Mouse (Mus musculus): Measurements from ENCODE around the gene Rpl36. TPM values are rescaled to one million over a fixed set of nuclear protein-coding genes. Genes with fewer than 3 reads are reported as not detected.
"Not testable (repeated sequence)": the region's sequence is repeated elsewhere in the genome, so short reads cannot be mapped to it uniquely, and the experiment has no call there.

Rpl36 gene
- total RNA-seq, 2 experiments from 2014 or later, result 1,222 to 1,358 TPM

GRCm38 (mm10) chr17:56607521-56608062, 5.6 kb upstream of the Rpl36 start:
- no peak for DNase-seq (ENCODE audit: low spot score in 2 of 2)

- no peak for DNase-seq (ENCODE audit: low spot score in 2 of 2)
These were observed 4.5 kb upstream of the Rpl36 start for GRCm38 (mm10) chr17:56608699-56609098.

- DNase-seq (ENCODE audit: low spot score in 2 of 2), result peak; percentile 73 to 86
These were observed 3.6 kb upstream of the Rpl36 start, which contains the start of gene 2410015M20Rik for GRCm38 (mm10) chr17:56609452-56610171. TSS of gene 2410015M20Rik (minus strand) at chr17:56609771.

- DNase-seq (ENCODE audit: low spot score in 2 of 2), result no peak
These were observed 1.9 kb upstream of the Rpl36 start for GRCm38 (mm10) chr17:56611323-56611722.

GRCm38 (mm10) chr17:56611861-56612564, 1.2 kb upstream of the Rpl36 start:
- DNase-seq (ENCODE audit: low spot score in 2 of 2), result peak in 1 of 2 experiments; percentile 37

- DNase-seq (ENCODE audit: low spot score in 2 of 2), result not testable (repeated sequence)
These were observed 664 bp upstream of the Rpl36 start for GRCm38 (mm10) chr17:56612565-56612939.

GRCm38 (mm10) chr17:56613893-56614292, 677 bp downstream of the Rpl36 start:
- DNase-seq (ENCODE audit: low spot score in 2 of 2), result not testable (repeated sequence)

- DNase-seq (ENCODE audit: low spot score in 2 of 2), result no peak
These were observed 1.3 kb downstream of the Rpl36 start for GRCm38 (mm10) chr17:56614391-56615135.

- DNase-seq (ENCODE audit: low spot score in 2 of 2), result no peak
These were observed 2.0 kb downstream of the Rpl36 start for GRCm38 (mm10) chr17:56615136-56615784.

GRCm38 (mm10) chr17:56615792-56616191, 2.6 kb downstream of the Rpl36 start:
- DNase-seq (ENCODE audit: low spot score in 2 of 2), result no peak

- no peak for DNase-seq (ENCODE audit: low spot score in 2 of 2)
These were observed 3.5 kb downstream of the Rpl36 start for GRCm38 (mm10) chr17:56616725-56617124.

GRCm38 (mm10) chr17:56617628-56618027, 4.4 kb downstream of the Rpl36 start:
- no peak for DNase-seq (ENCODE audit: low spot score in 2 of 2)

- no peak for DNase-seq (ENCODE audit: low spot score in 2 of 2)
These were observed 12.3 kb downstream of the Rpl36 start for GRCm38 (mm10) chr17:56625495-56625894.

- DNase-seq (ENCODE audit: low spot score in 2 of 2), result no peak
These were observed 13.0 kb downstream of the Rpl36 start for GRCm38 (mm10) chr17:56626260-56626659.

GRCm38 (mm10) chr17:56626754-56627470, 13.7 kb downstream of the Rpl36 start, which contains the start of gene Lonp1:
TSS of gene Lonp1 (minus strand) at chr17:56626887.
- DNase-seq (ENCODE audit: low spot score in 2 of 2), result peak; percentile 81 to 93

GRCm38 (mm10) chr17:56627530-56628277, 14.5 kb downstream of the Rpl36 start, which contains the start of gene Catsperd:
TSS of gene Catsperd (plus strand) at chr17:56628143.
- no peak for DNase-seq (ENCODE audit: low spot score in 2 of 2)

- not testable (repeated sequence) for DNase-seq (ENCODE audit: low spot score in 2 of 2)
These were observed 16.9 kb downstream of the Rpl36 start for GRCm38 (mm10) chr17:56629800-56630781.

GRCm38 (mm10) chr17:56631807-56632206, 18.6 kb downstream of the Rpl36 start:
- DNase-seq (ENCODE audit: low spot score in 2 of 2), result no peak

All from adrenal gland, postnatal 4 days (tissue).